Mouse (Mus musculus): ENCODE data around the gene Timm22.

- TF ChIP-seq POLR2A (IDR thresholded peaks at IDR 0.05; ENCODE audit: extremely low read depth, insufficient read depth, low read length) (no peak), CTCF (IDR thresholded peaks at IDR 0.05; ENCODE audit: extremely low read depth, insufficient read depth, low read length) (no peak)
Measured at GRCm38 (mm10) chr11:76425749-76426148, 19.0 kb downstream of the Timm22 start.
